Mouse (Mus musculus): ENCODE data around the gene Wfdc15a.

GRCm38 (mm10) chr2:164212711-164213110, 12.8 kb upstream of the Wfdc15a start:
- no peak for TF ChIP-seq ZMIZ1 (IDR thresholded peaks at IDR 0.05; ENCODE audit: low read depth, low read length)
- TF ChIP-seq NRF1 (IDR thresholded peaks at IDR 0.05; ENCODE audit: low read depth, low read length) = no peak
- TF ChIP-seq POLR2A (IDR thresholded peaks at IDR 0.05; ENCODE audit: low read depth, low read length) = no peak

Data from CH12.LX (cell line).